In genomic region chr11:32247068-32247467, GRCm38 (mm10) we compare ENCODE assay signal across 11 mouse cellular contexts. TPM values are rescaled to one million over a fixed set of nuclear protein-coding genes. Genes with fewer than 3 reads are reported as not detected.
DNase-seq lines count a peak whose midpoint lies in the region; TF ChIP-seq lines count a peak whose summit lies in the region.
"Had no signal": no experiment of that assay in that cellular context is flagged by ENCODE, and none has a peak within 500 bp of the region (broad histone marks: within the 10 kb centered on the region; RNA-seq: fewer than 3 reads in every experiment).

No protein-coding gene starts in this region.

- H3K36me3 ChIP-seq in erythroblast, embryonic 14.5 days (ENCODE audit: control insufficient read depth) = peaks cover 98% of the 10 kb centered on the region

- no peak overlapping the region for H3K4me3 ChIP-seq in left cerebral cortex, adult 2 months
- peak overlapping the region; percentile 36 for H3K4me3 ChIP-seq in erythroblast, embryonic 14.5 days (replicated peaks)
- H3K4me3 ChIP-seq: neural tube, embryonic 13.5 days had no signal

- no peaks in the 10 kb centered on the region for H3K9me3 ChIP-seq in erythroblast, embryonic 14.5 days (ENCODE audit: control insufficient read depth, low read length)
- H3K9me3 ChIP-seq: neural tube, embryonic 13.5 days had no signal

- H3K27me3 ChIP-seq in erythroblast, embryonic 14.5 days (ENCODE audit: control insufficient read depth) = no peaks in the 10 kb centered on the region
- H3K27me3 ChIP-seq: neural tube, embryonic 13.5 days had no signal

- peak; percentile 37 for TF ChIP-seq CTCF in left cerebral cortex, adult 2 months (IDR thresholded peaks at IDR 0.05)

- DNase-seq in cerebellum, postnatal 14 days = peak; percentile 18 to 35
- DNase-seq in cerebellum, postnatal 4 days (ENCODE audit: low spot score in 2 of 2) = no peak
- DNase-seq in left cerebral cortex, adult 2 months (ENCODE audit: extremely low spot score in 1 of 2, low spot score in 2 of 2) = no peak
- DNase-seq in left cerebral cortex, adult 9 months (ENCODE audit: low spot score in 2 of 2) = no peak
- DNase-seq in spleen, postnatal 14 days (ENCODE audit: low spot score in 2 of 2) = peak; percentile 39 to 55
- DNase-seq in neural tube, embryonic 10.5 days (ENCODE audit: extremely low spot score, low spot score) = no peak
- DNase-seq in adrenal gland, postnatal 4 days (ENCODE audit: low spot score in 2 of 2) = no peak
- DNase-seq: cerebellum, adult 18-20 months had no signal

- intact Hi-C loops in left cerebral cortex, adult 2 months (cut with DNase I) = no loop called here

- peaks cover 99% of the 10 kb centered on the region for H3K4me1 ChIP-seq in erythroblast, embryonic 14.5 days (ENCODE audit: control insufficient read depth)
- H3K4me1 ChIP-seq: neural tube, embryonic 13.5 days had no signal

- H3K27ac ChIP-seq in left cerebral cortex, adult 2 months = no peak overlapping the region
- H3K27ac ChIP-seq: neural tube, embryonic 13.5 days had no signal

RNA-seq across cellular contexts. Expression of gene Nprl3, which starts 20.4 kb away (rescaled TPM):
- 10 to 100 TPM; 45.2 to 52.2 TPM for total RNA-seq in left cerebral cortex, adult 2 months (2021)
- polyA plus RNA-seq in erythroblast, embryonic 14.5 days (2012) = 4.8 and 5.8 TPM in 2 replicates
- total RNA-seq in adrenal gland, postnatal 4 days (2021) = 10 to 100 TPM; 73.7 to 77.3 TPM

RNA-seq across cellular contexts. Expression of gene Mpg, which starts 20.8 kb away (rescaled TPM):
- 10 to 100 TPM; 17.5 to 19.1 TPM for total RNA-seq in left cerebral cortex, adult 2 months (2021)
- polyA plus RNA-seq in erythroblast, embryonic 14.5 days (2012) = 4.8 and 5.0 TPM in 2 replicates
- total RNA-seq in adrenal gland, postnatal 4 days (2021) = 10 to 100 TPM; 38.5 to 40.6 TPM

RNA-seq across cellular contexts. Expression of gene Rhbdf1, which starts 25.0 kb away (rescaled TPM):
- total RNA-seq in left cerebral cortex, adult 2 months (2021) = 10 to 100 TPM; 13.9 to 14.4 TPM
- polyA plus RNA-seq in erythroblast, embryonic 14.5 days (2012) = 0.44 and 0.77 TPM in 2 replicates
- total RNA-seq in adrenal gland, postnatal 4 days (2021) = 10 to 100 TPM; 43.7 to 47.5 TPM

RNA-seq across cellular contexts. Expression of gene Hba-x, which starts 29.1 kb away (rescaled TPM):
- not detected for total RNA-seq in left cerebral cortex, adult 2 months (2021)
- polyA plus RNA-seq in erythroblast, embryonic 14.5 days (2012) = 158 and 188 TPM in 2 replicates
- not detected for total RNA-seq in adrenal gland, postnatal 4 days (2021)
- total RNA-seq: left cerebral cortex, adult 18-20 months had no signal

RNA-seq across cellular contexts. Expression of gene Hba-a1, which starts 36.2 kb away (rescaled TPM):
- total RNA-seq in left cerebral cortex, adult 2 months (2021) = 100 to 1,000 TPM; 247 to 343 TPM
- polyA plus RNA-seq in erythroblast, embryonic 14.5 days (2012) = 387,305 and 409,151 TPM in 2 replicates
- total RNA-seq in adrenal gland, postnatal 4 days (2021) = 1,000 to 10,000 TPM; 4,498 to 5,274 TPM

Comparison
In these comparisons a context has a peak if more than half of its experiments do, and no peak if none do; other contexts are left out.
1. DNase-seq: peak in cerebellum, postnatal 14 days (2 of 2) and spleen, postnatal 14 days (2 of 2); none in cerebellum, postnatal 4 days (0 of 2), left cerebral cortex, adult 2 months (0 of 2), left cerebral cortex, adult 9 months (0 of 2), neural tube, embryonic 10.5 days (single experiment) and adrenal gland, postnatal 4 days (0 of 2).